Mouse (Mus musculus): ENCODE data around the gene Slit3.
A peak's percentile ranks its signal among the peaks of the same experiment; 100 is the strongest.

The Slit3 gene

DNA sequence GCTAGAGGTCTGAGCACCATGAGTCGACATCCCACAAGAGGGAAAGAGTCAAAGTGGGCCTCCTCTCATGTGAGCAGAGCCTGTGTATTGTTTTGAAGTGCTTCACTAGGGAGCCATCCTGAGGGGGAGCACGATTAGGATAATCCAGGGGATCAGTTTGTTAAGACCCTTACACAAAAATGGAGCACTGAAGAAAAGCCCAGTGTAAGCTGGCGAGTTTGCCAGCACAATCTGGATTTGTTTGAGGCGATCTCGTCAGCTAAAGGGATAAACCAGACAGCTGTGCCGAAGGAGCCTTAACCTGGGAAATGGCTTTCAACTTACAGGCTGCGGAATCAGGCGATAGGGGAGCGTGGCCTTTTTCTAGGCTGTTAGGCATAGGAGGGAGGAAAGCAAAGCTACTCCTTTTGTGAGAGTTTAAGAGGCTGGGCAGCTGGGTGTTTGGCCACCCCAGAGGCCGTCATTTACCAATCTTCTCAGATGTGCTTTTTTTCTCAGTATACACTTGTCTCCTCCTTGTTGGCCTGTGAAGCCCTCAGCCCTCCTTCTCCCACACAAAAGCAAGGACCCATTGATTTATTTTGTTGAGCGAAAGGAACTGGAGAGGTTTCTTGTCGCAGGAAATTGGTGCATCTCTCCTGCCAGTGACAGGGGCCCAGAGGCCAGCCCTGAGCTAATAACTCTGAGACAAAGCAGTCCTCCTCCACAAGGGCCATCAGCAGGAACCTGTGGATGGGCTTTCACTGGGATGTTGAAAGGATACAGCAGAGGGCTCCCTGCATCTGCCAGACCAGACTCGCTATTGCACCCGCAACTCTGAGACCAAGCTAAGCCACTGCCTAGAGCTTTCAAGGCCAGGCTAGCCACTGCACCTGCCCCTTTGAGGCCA is 472.4 kb downstream of the Slit3 start:
- DNase-seq (ENCODE audit: low spot score), result no peak

- DNase-seq (ENCODE audit: low spot score), result no peak
Observed at GRCm38 (mm10) chr11:35596064-35596463, 475.0 kb downstream of the Slit3 start.

- no peak for DNase-seq (ENCODE audit: low spot score)
Observed at GRCm38 (mm10) chr11:35597882-35598281, 476.9 kb downstream of the Slit3 start.

DNA sequence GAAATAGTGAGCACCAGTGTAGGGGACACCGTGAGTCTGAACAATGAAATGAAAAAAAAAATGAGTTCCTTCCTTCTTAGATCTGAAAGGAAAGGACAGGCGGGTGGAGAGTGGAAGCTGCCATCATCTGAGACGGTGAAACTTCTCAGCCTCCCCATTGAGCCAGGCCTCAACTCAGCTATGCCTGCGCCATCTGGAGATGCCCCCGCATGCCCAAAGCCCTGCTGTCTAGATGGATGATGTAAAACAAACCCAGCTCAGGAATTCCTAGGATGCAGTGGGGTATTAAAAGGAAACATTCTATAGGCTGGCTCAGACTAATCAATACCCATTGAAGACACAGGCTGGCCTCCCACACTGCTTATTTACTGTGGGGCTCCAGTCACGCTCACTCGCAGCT is 477.7 kb downstream of the Slit3 start:
- DNase-seq (ENCODE audit: low spot score), result no peak

DNA sequence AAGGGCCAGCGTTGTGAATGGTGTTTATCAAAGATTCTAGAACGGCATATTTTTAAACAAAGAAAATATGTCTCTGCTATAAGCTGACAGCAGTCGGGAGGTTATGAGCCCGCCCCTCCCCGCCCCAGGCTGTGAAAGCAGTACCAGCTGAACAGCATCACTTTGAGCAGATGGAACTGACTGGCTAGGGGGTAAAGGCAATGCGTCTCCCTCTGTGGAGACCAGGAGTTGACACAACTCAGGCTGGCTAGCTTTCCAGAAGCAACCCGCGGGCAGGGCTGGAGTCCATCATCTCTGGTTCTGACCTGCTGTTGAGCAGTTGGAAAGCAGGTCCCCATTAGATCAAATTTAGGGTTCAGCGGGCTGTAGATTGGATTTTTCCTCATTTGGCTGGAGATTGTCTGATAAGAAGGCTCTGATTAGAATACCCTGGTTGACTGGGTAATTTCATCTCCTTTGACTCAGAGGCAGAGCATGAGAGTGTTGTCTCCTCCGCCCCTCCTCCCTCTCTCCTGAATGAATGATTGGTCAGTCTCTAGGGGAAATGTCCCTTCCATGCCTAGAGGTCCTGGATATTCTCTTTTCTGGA is 480.7 kb downstream of the Slit3 start:
- no peak for DNase-seq (ENCODE audit: low spot score)

- no peak for DNase-seq (ENCODE audit: low spot score)
Observed at GRCm38 (mm10) chr11:35602586-35602985, 481.6 kb downstream of the Slit3 start.

GRCm38 (mm10) chr11:35603946-35604345 is 482.9 kb downstream of the Slit3 start:
- no peak for DNase-seq (ENCODE audit: low spot score)

DNA sequence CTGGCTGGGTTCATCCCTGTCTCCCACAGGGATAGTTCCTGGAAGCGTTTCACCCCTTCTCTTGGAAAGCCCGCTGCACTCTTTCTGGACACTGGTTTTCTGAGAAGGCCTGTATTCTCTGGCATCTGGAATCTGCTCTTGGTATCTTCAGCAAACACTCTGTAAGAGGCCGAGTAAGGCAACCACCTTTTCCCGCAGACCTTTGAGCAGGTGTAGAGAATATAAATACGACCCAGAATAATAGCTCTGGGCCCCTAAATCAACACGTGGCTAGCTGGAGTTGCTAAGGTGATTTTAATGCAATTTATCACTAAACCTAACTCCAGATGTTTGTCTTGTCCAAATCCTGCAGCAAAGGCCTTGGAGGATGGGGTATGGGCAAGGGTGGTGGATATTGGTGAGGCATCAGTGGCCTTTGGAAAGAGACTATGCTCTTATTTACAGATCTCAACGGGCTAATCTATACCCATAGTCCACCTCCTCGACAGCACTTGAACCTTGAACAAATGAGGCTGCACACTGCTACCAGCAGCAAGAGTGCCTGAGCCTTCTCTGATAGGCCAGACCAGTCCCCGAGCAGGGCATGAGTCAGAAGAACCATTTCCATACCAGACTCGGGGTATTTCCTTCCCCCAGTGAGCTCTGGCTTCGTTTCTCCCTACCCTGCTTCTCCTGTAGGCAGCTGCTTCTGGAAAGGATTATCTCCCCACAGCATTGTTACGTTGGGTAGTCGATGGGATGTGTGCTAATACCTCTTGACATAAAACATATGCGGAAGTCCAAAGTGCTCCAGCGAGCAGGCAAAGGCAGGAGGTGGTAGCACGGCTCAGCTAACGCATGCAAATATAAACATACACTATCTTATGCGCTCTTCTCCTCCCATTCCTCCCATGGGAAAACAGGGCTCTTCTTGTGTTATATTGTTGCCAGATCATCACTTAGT is 484.1 kb downstream of the Slit3 start:
- DNase-seq (ENCODE audit: low spot score), result no peak

GRCm38 (mm10) chr11:35607191-35607590 is 486.2 kb downstream of the Slit3 start:
- DNase-seq (ENCODE audit: low spot score), result no peak

GRCm38 (mm10) chr11:35608794-35609193 is 487.8 kb downstream of the Slit3 start:
- no peak for DNase-seq (ENCODE audit: low spot score)

GRCm38 (mm10) chr11:35612262-35612896 is 491.4 kb downstream of the Slit3 start:
- DNase-seq (ENCODE audit: low spot score), result no peak

DNA sequence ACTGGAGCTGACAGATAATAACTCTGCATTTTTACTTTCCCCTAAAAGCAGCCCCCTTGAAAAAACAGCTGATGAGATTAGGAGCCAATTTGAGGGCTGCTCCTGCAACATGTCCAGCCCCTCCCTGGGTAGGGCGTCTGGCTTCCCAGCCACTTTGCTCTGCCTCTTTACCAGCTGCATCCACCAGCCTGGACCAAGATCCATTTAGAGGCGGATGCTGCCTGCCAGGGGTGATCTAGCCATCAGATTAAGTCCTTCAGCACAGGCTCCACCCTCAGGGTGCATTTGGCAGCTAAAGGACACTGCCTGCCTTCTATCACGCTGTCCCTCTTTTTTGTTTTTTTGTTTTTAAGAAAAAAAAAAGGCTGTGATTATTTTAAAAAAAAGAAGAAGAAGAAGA is 493.5 kb downstream of the Slit3 start:
- DNase-seq (ENCODE audit: low spot score), result no peak

DNA sequence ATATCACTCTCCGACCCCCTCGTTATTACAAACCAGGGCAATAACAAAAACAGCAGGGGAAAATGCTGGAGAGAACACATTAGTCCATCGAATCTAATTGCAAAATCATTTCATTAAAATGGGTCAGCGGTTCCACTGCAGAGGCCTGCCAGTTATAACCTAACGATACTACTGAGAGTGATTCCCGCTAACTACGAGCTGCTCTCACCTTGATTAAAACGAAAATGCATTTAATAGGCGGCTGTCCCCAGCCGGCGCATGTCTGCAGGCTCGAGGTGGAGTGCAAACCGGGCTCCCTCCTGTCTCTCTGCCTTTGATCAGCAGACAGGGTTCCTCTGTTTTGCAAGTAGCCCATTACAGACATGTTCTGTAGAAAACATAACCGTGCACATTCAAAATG is 498.4 kb downstream of the Slit3 start:
- DNase-seq (ENCODE audit: low spot score), result no peak

GRCm38 (mm10) chr11:35622736-35623135 is 501.7 kb downstream of the Slit3 start:
- DNase-seq (ENCODE audit: low spot score), result no peak

DNA sequence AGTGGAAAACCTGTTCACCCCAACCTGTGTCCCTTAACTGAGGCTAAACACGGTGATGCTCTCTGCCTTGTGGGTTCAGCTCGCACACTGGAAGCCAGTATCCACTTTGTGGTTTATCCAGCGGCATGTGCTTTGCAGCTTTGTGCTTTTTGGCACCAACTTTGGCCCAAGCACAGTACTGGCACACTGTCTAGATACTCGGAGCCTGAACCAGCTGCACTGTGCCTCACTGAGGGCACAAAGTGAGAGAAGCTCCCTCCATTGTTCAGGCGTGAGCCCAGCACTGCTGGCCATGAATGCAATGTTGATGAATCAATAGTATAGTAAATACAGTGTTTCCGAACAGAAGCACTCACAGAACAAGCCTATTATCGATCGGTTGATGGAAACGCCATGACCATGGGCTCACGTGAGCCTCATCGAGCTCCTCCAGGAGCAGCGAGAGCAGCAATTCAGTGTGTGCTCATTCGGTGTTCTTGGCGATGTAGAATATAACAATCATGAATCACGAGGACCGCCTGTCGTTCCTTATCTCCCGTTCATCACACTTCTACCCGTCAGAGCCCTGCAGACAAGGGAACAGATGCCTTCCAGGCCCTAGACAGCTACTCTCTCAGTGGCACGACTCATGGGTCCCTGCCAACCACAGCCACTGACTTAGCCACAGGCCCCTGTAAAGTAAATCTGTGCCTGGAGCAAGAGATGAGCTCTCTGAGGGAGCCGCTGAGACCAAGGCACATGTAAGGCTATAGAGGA is 503.7 kb downstream of the Slit3 start:
- DNase-seq (ENCODE audit: low spot score), result no peak

DNA sequence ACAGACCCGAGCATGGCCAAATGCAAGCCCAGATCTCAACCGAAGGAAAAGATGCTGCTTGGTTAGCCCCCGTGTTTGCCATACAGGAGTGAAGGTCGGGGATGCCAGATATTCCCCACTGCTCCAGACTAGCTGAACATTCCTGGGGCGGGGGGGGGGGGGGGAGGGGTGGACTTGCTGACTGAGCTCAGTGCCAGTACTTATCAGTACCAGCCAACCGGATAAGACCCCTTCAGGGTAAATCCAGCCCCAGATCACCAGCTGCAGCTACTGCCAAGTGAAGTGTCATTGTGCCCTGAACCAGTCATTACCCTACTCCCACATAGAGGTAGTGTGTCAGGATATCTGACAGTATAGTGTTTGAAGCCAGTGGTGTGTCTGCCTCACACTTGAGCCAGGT is 504.6 kb downstream of the Slit3 start:
- no peak for DNase-seq (ENCODE audit: low spot score)

- DNase-seq (ENCODE audit: low spot score), result no peak
Observed at GRCm38 (mm10) chr11:35626161-35626885, 505.3 kb downstream of the Slit3 start.

- DNase-seq (ENCODE audit: low spot score), result peak; percentile 38
Observed at GRCm38 (mm10) chr11:35627815-35628214, 506.8 kb downstream of the Slit3 start.

DNA sequence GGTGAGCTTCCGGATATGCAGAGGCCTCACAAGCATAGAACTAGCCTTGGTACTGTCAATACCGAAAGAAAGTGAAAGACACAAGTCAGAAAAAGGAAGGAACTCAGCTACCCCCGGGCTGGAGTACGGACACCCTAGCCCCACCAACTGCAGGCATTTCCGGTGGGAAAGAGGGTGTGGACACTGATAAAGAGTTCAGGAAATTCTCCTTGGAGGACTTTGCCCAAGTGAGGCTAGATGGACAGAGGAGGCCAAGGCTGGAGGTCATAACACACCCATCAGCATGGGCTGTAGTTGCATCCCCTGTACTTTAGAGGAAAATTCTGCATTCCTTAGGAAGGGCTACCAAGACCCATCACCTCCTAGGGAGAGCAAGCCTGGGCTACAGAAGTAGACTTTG is 511.2 kb downstream of the Slit3 start:
- DNase-seq (ENCODE audit: low spot score), result no peak

DNA sequence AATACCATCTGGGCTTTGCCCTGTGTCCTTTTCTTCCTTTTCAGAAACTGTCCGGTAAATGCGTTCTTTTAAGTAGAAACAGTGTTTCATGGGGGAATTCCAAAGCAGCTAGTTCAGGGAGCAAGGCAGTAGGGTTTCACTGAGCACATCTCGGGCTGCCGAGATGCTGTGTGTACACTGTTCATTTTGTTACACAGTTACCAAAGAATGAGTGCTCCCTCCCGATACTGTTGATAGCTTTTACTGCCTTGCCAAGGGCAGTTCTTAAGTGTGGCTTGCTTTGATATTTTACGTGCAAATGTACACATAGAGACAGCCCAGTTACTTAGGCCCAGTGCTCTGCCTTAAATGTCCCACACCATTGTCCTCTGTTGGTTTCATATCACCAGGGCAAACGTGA is 516.1 kb downstream of the Slit3 start:
- DNase-seq (ENCODE audit: low spot score), result no peak
